Mouse (Mus musculus): ENCODE data around the gene Lrch1.

Gene Lrch1

DNA sequence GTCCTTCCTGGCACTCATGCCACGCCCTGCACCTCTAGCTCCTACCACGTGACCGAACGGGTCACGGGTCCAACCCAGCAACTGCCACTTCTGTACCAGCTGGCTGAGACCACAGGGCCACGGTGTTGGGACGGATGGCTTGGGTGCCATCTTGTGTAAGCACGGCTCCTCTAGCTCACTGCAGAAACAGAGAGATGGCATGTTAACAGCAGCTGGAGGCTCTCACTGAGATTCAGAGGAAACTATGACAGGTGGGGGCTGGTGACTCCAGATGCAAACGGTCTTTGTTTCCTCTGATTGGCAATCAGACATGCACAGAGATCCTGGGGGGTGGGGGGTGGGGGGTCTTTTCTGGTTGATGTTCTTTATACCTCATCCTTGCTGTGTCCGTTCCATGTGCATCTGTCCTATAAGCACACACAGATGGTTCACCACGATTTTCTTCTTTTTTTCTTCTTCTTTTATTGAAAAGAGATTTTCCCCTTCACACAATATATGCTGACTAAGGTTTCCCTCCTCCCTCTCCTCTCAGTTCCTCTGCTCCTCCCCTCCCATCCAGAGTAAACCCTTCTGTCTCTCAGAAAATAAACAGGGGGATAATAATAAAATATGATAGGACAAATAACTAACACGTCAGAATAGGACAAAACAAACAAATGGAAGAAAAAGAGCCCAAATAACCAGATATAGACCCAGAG lies 25.5 kb downstream of the Lrch1 start:
- DNase-seq (ENCODE audit: low read depth): no peak

DNA sequence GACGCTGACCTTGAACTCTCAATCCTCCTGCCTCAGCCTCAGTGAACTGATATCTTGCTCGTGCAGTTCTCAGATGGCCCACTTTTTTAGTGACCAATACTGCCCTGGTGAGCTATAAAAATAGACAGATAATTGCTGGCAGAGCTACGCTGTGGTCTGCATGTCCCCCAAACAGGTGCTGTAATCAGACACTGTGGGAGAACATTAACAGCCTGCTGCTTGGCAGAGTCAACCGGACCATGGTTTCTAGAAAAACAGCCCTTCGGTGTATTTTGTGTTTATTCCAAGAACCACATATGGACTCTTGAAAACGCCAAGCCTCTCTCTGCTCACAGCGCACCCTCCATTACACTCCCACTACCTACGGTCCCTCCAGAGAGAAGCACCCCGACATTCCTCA lies 26.2 kb downstream of the Lrch1 start:
- DNase-seq (ENCODE audit: low read depth): no peak

DNA sequence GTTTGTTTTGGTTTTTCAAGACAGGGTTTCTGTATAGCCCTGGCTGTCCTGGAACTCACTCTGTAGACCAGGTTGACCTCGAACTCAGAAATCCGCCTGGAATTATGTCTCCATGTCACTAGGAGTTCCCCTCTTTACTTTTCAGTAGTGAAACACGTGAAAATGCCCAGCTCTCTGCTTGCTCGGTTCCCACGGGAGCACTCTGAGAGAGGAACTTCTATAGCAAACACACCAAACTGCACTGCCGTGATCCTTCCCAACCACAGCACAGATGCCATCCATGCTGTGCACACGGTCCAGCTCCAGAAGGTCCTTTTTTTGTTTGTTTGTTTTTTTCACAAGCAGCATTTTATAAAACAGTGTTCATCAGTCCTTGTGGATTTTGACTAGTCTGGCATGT lies 28.5 kb downstream of the Lrch1 start:
- DNase-seq (ENCODE audit: low read depth): no peak

DNA sequence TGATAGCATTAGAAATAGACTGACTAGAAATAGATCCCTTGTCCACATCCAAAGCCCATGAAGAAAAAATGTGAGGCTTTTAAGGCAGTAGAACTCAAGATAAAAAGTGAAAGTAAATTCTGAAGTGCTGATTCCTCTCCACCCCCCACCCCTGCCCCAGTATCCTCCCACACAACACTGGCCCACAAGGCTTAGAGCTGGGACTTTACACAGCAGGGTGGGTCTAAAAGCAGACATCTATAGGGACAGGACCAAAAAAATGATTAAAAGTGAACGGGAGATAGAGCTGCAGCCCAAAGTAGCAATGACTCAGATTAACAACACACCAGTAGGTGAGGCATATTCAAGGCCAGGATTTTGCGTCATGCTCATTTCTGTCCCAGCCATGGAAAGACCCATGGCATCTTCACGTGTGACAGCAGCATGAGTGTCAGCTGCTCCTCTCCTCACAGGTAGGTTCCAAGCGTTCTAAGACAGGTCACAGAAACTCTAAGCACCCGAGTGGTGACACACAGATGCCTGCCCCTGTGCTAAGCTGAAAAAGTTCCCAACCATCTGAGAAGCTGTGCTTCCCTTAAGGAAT lies 29.1 kb downstream of the Lrch1 start:
- DNase-seq (ENCODE audit: low read depth): peak; percentile 47

DNA sequence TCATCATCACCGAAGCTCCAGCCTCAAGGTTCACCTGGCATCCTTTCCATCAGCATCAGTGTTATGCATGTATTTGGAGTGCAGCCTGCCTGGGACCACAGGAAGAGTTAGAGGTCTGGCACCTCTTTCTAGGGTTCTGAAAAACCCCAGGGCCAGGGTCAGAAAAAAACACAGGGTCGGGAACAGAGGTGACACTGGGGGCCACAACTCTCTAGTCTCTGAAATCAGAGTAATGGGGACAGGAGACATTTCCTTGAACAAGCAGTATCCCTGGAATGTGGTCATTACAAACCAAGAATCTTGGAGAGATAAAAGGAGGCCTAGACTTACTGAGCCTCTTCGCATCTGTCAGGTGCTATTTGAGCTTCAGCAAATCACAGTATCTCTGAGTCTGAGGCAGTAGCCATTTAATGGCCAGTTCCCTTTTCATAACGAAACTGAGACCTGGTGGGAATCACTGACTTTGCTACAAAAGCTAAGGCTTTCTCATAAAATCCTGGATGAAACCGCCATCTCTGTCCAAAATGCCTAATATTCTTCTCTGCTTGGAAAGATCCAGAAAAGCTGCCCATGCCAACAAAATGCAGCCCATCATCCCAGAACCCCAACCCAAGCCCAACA lies 30.1 kb downstream of the Lrch1 start:
- no peak for DNase-seq (ENCODE audit: low read depth)

DNA sequence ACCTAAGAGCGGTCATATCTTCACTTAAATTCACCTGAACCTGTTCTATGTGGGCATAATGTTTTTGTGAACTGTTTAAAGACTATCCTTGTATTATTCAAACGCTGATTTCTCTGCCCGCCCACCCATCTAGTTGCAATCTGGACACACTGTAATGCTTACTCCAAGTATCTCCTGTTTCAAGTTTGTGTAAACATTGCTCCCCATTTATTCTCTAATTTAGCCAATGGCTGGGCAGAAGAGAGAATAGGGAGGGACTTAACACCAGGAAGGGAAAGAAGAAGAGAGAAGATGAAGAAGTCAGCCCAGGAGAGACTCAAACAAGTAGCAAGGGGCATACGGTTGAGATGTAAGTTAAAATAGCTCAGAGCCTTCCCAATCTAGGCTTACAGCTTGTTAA lies 31.0 kb downstream of the Lrch1 start:
- no peak for DNase-seq (ENCODE audit: low read depth)

DNA sequence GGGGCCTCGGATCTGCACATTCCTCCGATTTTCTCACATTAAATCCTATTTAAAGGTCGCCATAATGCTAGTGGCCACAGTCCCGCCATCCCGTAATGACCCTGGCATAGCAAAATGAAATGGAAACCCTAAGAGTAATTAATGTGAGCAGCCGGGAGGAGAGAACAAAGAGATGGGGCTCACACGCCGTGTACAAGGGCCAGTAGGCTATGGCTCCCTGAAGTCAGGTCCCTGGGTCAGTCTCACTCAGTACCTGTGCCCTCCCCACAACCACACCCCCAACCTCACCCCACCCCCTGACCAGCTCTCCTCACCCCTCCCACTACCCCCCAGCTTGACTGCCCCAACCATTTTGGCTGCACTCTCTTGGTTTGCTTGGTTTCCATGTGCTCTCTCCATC lies 31.6 kb downstream of the Lrch1 start:
- no peak for DNase-seq (ENCODE audit: low read depth)

DNA sequence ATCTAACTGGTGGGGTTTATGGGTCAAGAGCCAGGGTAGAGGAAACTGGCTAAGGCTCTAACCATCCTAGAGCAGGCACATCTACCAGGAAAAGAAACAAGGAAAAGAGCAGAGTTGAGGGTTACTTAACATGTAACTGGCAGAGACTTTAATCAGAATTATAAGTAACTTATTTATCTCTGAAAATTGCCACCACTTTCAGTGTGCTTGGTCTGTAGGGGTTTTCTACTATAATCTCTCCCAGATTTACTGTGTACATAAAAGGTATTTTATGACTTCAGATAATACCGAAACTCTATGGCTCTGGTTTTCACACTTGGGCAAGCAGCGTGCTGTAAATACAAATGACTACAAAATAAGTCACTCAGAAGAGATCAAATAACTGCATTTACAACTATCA lies 32.0 kb downstream of the Lrch1 start:
- no peak for DNase-seq (ENCODE audit: low read depth)

DNA sequence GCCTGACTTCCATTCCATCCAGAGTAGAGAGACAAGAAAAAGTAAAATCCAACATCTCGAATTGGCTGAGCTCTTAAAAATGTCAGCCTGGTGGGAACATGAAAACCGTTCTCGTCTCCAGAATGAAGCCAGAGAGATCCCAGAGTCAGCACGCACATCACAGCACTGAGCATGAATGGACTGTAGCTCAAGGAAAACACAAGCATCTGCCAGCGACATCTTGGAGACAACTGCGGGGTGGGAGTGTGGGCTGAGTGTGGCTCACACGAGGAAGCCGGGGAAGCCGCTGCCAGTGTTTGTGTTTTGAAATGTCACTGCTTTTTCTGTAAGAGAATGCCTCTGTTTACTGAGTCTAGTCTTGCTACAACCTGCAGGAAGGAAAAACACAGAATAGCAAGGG lies 32.7 kb downstream of the Lrch1 start:
- DNase-seq (ENCODE audit: low read depth): no peak

DNA sequence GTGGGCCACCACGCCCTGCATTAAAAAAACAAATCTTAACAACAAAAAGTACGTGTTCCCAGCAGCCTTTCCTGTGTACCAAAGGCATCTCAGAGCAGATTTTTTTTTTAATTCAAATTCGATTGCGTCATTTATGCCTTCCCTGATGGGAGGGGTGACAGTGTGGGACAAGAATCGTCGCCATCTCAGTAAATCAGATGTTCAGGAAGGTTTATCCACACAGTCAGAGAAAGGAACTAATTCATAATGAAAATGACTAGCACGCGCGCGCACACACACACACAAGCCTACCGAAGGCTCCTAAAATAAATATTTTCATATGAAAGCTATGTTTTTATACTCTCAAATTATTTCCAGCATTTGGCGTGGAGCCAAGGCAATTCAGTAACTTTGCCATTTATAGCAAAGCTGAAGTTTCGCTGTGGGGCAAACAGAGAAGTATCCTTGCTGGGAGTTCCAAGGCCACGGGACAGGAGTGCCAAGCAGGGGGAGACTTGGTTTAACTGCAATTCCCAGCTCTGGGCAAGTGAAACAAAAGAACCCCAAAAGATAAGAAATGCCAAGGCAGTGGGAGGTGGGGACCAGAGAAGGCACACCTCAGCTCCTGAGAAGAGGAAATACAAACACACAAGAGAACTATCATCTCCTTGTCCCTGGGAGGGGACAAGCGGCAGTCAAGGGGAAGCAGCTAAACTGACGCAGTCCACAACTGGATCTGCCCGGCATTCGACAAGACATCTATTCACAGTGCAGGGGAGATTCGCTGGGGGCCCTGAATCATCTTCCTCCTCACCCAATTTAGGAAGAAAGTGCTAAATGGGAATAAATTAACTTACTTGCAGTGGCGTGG lies 34.1 kb downstream of the Lrch1 start:
- peak; percentile 76 for DNase-seq (ENCODE audit: low read depth)

DNA sequence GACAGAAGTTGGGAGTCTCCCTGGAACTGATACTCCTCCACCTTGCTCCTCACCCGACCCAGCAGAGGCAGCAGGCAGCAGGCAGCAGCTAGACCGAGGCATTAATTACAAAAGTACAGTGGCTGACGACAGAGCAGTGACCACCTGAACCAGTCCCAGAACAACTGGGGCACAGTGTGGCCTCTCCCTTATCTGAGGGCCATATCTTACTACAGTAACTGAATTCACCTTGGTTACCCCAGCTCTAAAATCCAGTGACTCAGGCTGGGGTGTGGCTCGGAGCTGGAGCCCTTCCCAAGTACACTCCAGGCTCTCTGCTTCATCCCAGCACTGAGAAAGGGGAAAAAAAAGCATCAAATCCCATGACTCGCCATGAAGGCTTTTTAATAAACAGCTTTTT lies 37.3 kb downstream of the Lrch1 start:
- DNase-seq (ENCODE audit: low read depth): peak; percentile 85

DNA sequence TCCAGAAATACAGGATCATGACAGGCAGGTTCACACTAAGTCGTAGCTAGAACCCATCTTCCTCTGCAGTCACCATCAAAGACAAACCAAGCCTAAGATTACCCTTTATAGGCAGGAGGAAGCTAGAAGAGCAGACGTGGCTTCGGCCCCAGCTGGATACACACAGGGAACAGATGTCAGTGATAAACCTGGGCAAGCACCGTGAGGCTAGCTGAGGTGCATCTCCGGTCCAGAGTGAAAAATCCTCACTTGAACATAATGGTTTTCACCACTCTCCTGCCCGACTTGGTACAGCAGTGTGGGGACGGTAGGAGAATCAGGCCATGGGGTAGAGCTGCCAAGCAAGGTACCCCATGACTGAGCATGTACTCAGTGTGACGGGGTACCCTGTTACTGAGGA lies 38.7 kb downstream of the Lrch1 start:
- DNase-seq (ENCODE audit: low read depth): no peak

DNA sequence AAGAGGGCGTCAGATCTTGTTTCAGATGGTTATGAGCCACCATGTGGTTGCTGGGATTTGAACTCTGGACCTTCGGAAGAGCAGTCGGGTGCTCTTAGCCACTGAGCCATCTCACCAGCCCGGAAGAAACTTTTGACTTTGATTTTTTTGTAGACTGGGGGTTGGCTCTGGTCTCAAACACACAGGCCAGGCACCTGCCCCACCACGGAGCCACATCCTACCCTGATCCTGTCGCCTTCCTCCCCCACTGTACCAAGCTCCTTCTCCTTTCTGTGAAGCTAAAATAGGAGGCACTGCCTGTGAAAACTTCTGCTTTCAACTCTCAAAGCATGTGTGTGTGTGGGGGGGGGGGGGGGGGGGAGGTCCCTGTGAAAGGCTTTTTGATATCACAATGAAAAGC lies 39.4 kb downstream of the Lrch1 start:
- no peak for DNase-seq (ENCODE audit: low read depth)

DNA sequence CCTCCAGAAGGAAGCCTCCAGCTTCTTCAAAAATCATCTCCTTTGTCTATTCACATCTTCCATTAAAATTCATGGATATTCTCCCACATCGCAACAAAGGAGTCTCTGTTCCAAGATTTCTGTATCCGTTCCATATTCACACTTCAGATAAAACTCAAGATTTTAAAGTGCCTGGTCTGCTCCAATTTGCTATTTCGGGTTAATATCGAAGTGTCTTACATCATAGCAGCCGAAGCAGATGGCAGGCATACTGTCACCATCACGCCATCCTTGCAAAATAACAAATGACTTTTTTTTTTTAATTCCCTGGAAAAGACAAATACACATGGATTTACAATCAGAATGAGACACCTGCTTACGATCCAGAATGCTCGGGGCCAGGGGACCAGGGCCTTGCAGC lies 40.0 kb downstream of the Lrch1 start:
- no peak for DNase-seq (ENCODE audit: low read depth)

DNA sequence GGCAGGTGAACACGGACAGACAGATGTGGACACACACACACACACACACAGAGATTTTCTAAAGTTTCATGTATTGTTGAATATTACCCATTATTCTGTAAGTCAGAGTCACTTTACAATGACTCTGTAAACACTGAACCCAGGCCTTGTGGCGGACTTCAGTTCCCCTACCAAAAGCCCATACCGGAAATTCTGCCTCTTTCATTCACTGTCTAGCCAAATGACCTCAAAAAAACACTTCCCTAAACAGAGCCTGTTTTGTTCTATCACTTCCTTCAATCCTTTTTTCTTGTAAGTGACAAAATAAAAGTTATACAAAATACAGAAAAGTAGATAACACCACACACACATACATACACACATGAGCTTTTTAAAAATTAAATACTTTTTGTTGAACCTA lies 41.7 kb downstream of the Lrch1 start:
- DNase-seq (ENCODE audit: low read depth): no peak

DNA sequence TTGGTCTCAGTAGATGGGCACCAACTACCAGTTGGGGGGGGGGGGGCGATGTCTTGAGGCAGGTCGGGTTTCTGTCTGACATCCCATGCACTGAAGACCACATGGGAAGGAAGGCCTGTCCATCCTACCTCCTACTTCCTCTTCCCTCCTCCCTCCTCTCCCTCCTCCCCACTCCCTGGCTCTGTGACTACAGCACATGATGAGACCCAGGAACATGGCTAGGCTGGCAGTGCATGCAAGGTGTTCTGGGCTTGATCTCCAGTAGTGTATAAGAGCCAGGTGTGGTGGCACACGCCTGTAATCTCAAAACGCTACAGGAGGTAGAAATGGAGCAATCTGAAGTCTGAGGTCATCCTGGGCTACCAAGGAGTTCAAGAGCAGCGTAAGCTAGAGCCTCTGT lies 43.2 kb downstream of the Lrch1 start:
- DNase-seq (ENCODE audit: low read depth): no peak

DNA sequence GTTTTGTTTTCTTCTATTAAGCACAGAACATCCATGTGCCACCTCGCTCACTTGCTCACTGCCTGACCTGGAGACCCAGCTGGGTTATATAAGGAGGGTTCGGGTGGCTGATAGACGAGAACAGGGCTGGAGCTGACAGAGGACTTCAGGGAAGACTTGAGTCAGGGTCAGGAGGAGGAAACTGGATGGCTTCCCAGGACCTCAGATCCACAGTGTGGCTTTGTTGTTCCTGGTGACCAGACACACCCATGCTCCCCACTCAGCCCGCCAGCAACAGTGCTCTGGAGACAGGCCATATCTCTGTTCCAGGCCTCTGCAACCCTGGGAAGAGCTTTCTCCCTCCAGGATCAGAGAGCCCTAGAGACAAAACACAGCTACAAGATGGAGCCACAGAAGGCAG lies 44.6 kb downstream of the Lrch1 start:
- no peak for DNase-seq (ENCODE audit: low read depth)

DNA sequence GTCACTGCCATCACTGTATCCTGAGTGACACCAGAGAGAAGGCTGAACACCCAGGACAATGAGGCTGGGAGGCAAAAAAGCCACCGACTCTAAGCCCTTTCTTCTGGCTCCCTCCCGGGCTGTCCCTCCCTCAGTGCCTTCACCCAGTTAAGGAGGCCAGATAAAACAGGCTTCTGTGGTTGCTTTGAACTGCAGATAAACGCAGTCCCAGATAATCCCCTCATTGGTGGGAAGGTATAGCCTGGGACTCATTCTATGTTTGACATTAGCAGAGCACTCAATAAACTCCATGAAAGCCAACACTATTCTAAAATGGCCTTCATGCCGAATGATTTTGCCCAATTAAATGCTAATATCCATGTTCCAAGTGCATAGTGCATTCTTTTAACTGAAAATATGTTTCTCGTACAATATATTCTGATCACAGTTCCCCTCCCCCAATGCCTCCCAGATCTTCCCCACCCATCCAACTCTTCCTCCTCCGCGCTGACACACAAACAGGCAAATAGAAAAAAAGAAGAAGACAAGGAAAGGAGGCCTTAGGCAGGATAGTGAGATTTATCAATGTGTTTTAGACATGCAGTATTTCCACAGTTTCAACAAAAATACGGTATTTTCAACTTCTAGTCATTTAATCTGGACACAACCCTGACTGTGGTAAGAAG lies 46.8 kb downstream of the Lrch1 start:
- no peak for DNase-seq (ENCODE audit: low read depth)

DNA sequence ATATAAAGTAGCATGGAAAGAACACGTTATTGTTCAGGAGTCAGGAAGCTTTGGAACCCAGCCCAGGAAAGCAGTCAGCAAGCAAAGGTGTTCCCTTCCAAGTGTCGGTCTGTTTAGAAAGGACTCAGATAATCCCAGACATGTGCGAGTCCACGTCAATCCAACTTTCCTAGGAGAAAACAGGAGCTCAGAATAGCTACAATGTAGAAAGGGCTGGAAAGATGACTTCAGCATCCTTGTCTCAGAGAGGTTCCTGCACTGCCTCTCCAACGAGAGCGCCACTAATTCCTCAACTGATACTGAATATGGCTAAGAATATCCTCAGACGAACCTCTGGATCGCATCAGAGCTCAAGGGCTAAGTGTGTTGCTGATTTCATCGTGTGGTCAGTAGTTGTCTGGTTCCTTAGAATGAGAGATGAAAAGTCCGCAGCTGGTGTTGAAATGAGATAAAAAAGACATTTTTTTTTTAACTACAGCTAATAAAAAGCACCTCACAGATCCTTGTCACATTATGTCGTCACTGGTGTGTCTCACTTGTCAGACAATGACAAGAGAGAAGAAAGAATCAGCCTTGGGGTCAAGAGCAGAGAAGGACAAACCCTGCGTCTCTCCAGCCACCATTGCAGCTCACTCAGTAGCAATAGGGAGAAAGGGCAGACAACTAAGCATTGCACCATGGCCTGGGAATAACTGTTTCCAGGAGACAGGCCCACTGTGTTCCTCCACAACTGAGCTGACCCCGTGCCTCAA lies 47.5 kb downstream of the Lrch1 start:
- no peak for DNase-seq (ENCODE audit: low read depth)

DNA sequence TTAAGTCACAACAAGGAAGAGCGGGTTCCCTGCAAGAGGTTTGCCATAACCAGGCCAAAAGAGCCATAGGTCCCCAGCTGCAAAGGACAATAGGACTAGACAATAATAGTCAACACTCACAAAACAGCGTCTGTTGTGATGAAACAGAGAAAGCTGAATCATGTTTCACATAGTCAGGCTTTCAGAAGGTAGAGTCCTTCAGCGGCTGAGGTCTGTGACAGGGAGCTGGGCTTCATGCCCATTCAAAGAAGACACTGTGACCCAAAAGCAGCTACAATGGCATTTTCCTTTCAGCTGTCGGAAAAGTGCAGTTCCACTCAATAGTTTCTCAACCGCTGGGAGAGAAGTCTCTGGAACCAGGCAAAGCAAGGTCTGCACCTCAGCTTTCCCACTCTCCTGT lies 48.7 kb downstream of the Lrch1 start:
- DNase-seq (ENCODE audit: low read depth): no peak

DNA sequence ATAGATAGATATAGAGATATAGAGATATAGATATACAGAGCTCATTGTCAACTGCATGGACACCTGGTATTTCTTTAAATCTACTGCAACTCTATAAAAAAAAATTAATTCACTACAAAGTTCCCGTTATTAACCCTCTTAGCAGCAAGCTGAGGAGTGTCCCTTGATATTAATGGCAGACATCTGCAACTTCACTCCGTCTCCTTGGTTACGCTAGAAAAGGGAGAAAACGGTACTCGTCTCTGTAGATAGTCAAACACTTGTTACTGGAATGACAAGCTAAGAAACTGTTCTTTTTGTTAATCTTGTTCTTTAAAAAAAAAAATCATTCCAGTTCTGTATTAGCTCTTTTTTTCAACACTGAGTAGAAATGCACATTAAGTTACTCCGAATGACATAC lies 54.0 kb downstream of the Lrch1 start:
- DNase-seq (ENCODE audit: low read depth): no peak
